Mouse (Mus musculus): ENCODE results near the gene Prrt2.

GRCm38 (mm10) chr7:126988816-126989215 is 32.2 kb downstream of the Prrt2 start:
- TF ChIP-seq CTCF (IDR thresholded peaks at IDR 0.05) = no peak
- TF ChIP-seq EP300 (IDR thresholded peaks at IDR 0.05) = no peak

All from lung, postnatal 0 days (tissue).